Mouse (Mus musculus): Measurements from ENCODE around the gene Gm47289. TPM values are rescaled to one million over a fixed set of nuclear protein-coding genes. Genes with fewer than 3 reads are reported as not detected.
A peak's percentile ranks its signal among the peaks of the same experiment; 100 is the strongest.

The Gm47289 gene
- polyA plus RNA-seq (2012; rRNA removed) = 0.03 TPM in 1 of 2 replicates, not detected in the other
- polyA plus RNA-seq (2014; fragmentation: Nextera tagmentation; extraction: Ambion mirVana) = not detected in 2 replicates

- H3K9ac ChIP-seq (ENCODE audit: low read depth, low read length, severe bottlenecking) = no peak within 1 kb of the TSS
- no peak for TF ChIP-seq POLR2A (IDR thresholded peaks at IDR 0.05; ENCODE audit: borderline replicate concordance, extremely low read depth, insufficient read depth, insufficient read length)
- no peaks in the 10 kb centered on the region; the same call in 1 of the 2 replicates for H3K4me1 ChIP-seq (ENCODE audit: control insufficient read depth, insufficient read depth, low read length)
- no peak within 1 kb of the TSS for H3K4me2 ChIP-seq (replicated peaks; ENCODE audit: low read depth, low read length, severe bottlenecking)
- H3K27ac ChIP-seq (replicated peaks; ENCODE audit: low read depth, low read length) = no peak within 1 kb of the TSS
- no peaks in the 10 kb centered on the region for H3K36me3 ChIP-seq (ENCODE audit: control insufficient read depth, insufficient read depth, low read length)
- ATAC-seq (ENCODE audit: low FRiP score, low read depth) = no peak
- no peaks in the 10 kb centered on the region for H3K9me3 ChIP-seq (ENCODE audit: control insufficient read depth, low read length)
- DNase-seq (ENCODE audit: low spot score) = no peak
- H3K4me3 ChIP-seq (replicated peaks; ENCODE audit: low read length) = no peak within 1 kb of the TSS
- WGBS = 43% methylated on average over 4 of the region's 4 CpGs
- H3K27me3 ChIP-seq (ENCODE audit: control insufficient read depth, insufficient read depth, low read length) = no peaks in the 10 kb centered on the region; the same call in 1 of the 2 replicates
Observed at GRCm38 (mm10) chr9:119158861-119159260, at the start of gene Gm47289. Gene Gm47289 (plus strand): TSS chr9:119159161.

- H3K36me3 ChIP-seq (ENCODE audit: control insufficient read depth, insufficient read depth, low read length) = no peaks in the 10 kb centered on the region
- no peaks in the 10 kb centered on the region for H3K27me3 ChIP-seq (ENCODE audit: control insufficient read depth, insufficient read depth, low read length)
- ATAC-seq (ENCODE audit: low FRiP score, low read depth) (no peak), DNase-seq (ENCODE audit: low spot score) (no peak)
- H3K9me3 ChIP-seq (ENCODE audit: control insufficient read depth, low read length) = no peaks in the 10 kb centered on the region
- H3K4me3 ChIP-seq (replicated peaks; ENCODE audit: low read length) = no peak overlapping the region
- TF ChIP-seq POLR2A (IDR thresholded peaks at IDR 0.05; ENCODE audit: borderline replicate concordance, extremely low read depth, insufficient read depth, insufficient read length) = no peak
- no peak overlapping the region for H3K27ac ChIP-seq (replicated peaks; ENCODE audit: low read depth, low read length)
- H3K9ac ChIP-seq (ENCODE audit: low read depth, low read length, severe bottlenecking) = no peak overlapping the region
- H3K4me1 ChIP-seq (ENCODE audit: control insufficient read depth, insufficient read depth, low read length) = peaks cover 16% of the 10 kb centered on the region
- no peak overlapping the region for H3K4me2 ChIP-seq (replicated peaks; ENCODE audit: low read depth, low read length, severe bottlenecking)
- WGBS = 31% methylated on average over 12 of the region's 12 CpGs
Observed at GRCm38 (mm10) chr9:119109685-119110353, 49.1 kb upstream of the Gm47289 start.

GRCm38 (mm10) chr9:119110640-119111039, 48.3 kb upstream of the Gm47289 start:
- no peak for DNase-seq (ENCODE audit: low spot score)
- Histone ChIP-seq H3K27me3 (ENCODE audit: control insufficient read depth, insufficient read depth, low read length) (no peaks in the 10 kb centered on the region), H3K36me3 (ENCODE audit: control insufficient read depth, insufficient read depth, low read length) (no peaks in the 10 kb centered on the region), H3K27ac (replicated peaks; ENCODE audit: low read depth, low read length) (no peak overlapping the region), H3K4me3 (replicated peaks; ENCODE audit: low read length) (no peak overlapping the region), H3K9me3 (ENCODE audit: control insufficient read depth, low read length) (no peaks in the 10 kb centered on the region), H3K9ac (ENCODE audit: low read depth, low read length, severe bottlenecking) (no peak overlapping the region), H3K4me1 (ENCODE audit: control insufficient read depth, insufficient read depth, low read length) (peaks cover 16% of the 10 kb centered on the region), H3K4me2 (replicated peaks; ENCODE audit: low read depth, low read length, severe bottlenecking) (no peak overlapping the region)
- 0 out of 2 replicates have a peak, but pooled peaks have one; percentile 27 for ATAC-seq (ENCODE audit: low FRiP score, low read depth)
- 68% methylated on average over 3 of the region's 3 CpGs for WGBS
- no peak for TF ChIP-seq POLR2A (IDR thresholded peaks at IDR 0.05; ENCODE audit: borderline replicate concordance, extremely low read depth, insufficient read depth, insufficient read length)

GRCm38 (mm10) chr9:119114911-119115310, 44.0 kb upstream of the Gm47289 start:
- H3K9ac ChIP-seq (ENCODE audit: low read depth, low read length, severe bottlenecking) = no peak overlapping the region
- no peaks in the 10 kb centered on the region for H3K9me3 ChIP-seq (ENCODE audit: control insufficient read depth, low read length)
- H3K36me3 ChIP-seq (ENCODE audit: control insufficient read depth, insufficient read depth, low read length) = no peaks in the 10 kb centered on the region
- no peak for TF ChIP-seq POLR2A (IDR thresholded peaks at IDR 0.05; ENCODE audit: borderline replicate concordance, extremely low read depth, insufficient read depth, insufficient read length)
- DNase-seq (ENCODE audit: low spot score) = no peak
- no peak overlapping the region for H3K4me2 ChIP-seq (replicated peaks; ENCODE audit: low read depth, low read length, severe bottlenecking)
- no peaks in the 10 kb centered on the region for H3K27me3 ChIP-seq (ENCODE audit: control insufficient read depth, insufficient read depth, low read length)
- no peak overlapping the region for H3K4me3 ChIP-seq (replicated peaks; ENCODE audit: low read length)
- no peak overlapping the region for H3K27ac ChIP-seq (replicated peaks; ENCODE audit: low read depth, low read length)
- no peak for ATAC-seq (ENCODE audit: low FRiP score, low read depth)
- peaks cover 8% of the 10 kb centered on the region; the same call in 1 of the 2 replicates for H3K4me1 ChIP-seq (ENCODE audit: control insufficient read depth, insufficient read depth, low read length)
- 77% methylated on average over 17 of the region's 17 CpGs for WGBS

DNA sequence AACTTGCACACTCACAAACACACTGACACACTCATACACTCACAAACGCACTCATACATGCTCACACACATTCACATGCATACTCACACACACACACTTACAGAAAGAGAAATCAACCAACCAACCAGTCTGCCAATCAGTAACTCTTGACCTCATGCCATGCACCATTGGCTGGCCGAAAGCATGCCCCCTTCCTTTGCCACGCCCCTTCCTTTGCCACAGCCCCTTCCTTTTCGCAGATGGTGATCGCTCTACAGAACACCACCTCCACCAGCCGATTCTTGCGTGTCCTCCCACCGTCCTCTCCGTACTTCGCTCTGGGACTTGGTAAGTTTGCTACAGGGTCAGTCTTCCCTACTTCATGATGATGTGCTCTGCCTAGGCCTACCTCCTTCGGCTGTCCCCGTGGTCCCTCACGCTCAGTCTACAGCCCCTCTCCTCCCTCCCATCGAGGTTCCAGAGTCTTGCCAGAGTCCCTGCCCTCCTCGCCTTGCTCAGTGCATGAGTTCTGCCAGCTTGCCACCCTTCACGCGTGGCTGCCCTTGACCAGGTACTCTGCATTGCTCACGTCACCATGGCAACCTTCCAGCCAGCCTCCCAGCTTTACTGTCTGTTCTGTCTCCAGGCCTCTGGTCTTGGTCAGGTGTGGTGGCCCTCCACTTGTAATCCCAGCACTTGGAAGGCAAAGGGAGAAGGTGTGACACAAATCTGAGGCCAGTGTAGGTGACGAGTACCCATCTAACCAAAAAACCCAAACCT, 39.4 kb upstream of the Gm47289 start:
- ATAC-seq (ENCODE audit: low FRiP score, low read depth) = no peak
- no peak for DNase-seq (ENCODE audit: low spot score)
- H3K36me3 ChIP-seq (ENCODE audit: control insufficient read depth, insufficient read depth, low read length) = no peaks in the 10 kb centered on the region
- no peak for TF ChIP-seq POLR2A (IDR thresholded peaks at IDR 0.05; ENCODE audit: borderline replicate concordance, extremely low read depth, insufficient read depth, insufficient read length)
- no peaks in the 10 kb centered on the region for H3K9me3 ChIP-seq (ENCODE audit: control insufficient read depth, low read length)
- no peak overlapping the region for H3K9ac ChIP-seq (ENCODE audit: low read depth, low read length, severe bottlenecking)
- H3K4me2 ChIP-seq (replicated peaks; ENCODE audit: low read depth, low read length, severe bottlenecking) = no peak overlapping the region
- no peaks in the 10 kb centered on the region for H3K4me1 ChIP-seq (ENCODE audit: control insufficient read depth, insufficient read depth, low read length)
- no peak overlapping the region for H3K4me3 ChIP-seq (replicated peaks; ENCODE audit: low read length)
- WGBS = 91% methylated on average over 19 of the region's 19 CpGs
- H3K27ac ChIP-seq (replicated peaks; ENCODE audit: low read depth, low read length) = no peak overlapping the region
- H3K27me3 ChIP-seq (ENCODE audit: control insufficient read depth, insufficient read depth, low read length) = no peaks in the 10 kb centered on the region

Data from limb, embryonic 14.5 days (tissue).